Mouse (Mus musculus) cerebellum, adult 9-11 months (tissue): ENCODE data around the gene Ccdc126.
"Not testable (repeated sequence)": the region's sequence is repeated elsewhere in the genome, so short reads cannot be mapped to it uniquely, and the experiment has no call there.

ENCODE experiments used
- DNase-seq: peaks from one replicate; pipeline ENCODE4 v3.0.0; 2022

Ccdc126 gene

GRCm38 (mm10) chr6:49318966-49319594 lies at the start of gene Ccdc126:
TSS of gene Ccdc126 (plus strand) at chr6:49319274.
- peak; percentile 98 for DNase-seq

GRCm38 (mm10) chr6:49269923-49270322 lies 49.2 kb upstream of the Ccdc126 start:
- DNase-seq, result no peak

GRCm38 (mm10) chr6:49271815-49272214 lies 47.3 kb upstream of the Ccdc126 start:
- no peak for DNase-seq

GRCm38 (mm10) chr6:49272863-49273262 lies 46.2 kb upstream of the Ccdc126 start:
- DNase-seq, result no peak

GRCm38 (mm10) chr6:49273934-49274333 lies 45.1 kb upstream of the Ccdc126 start:
- no peak for DNase-seq

- no peak for DNase-seq
These were observed 44.5 kb upstream of the Ccdc126 start for GRCm38 (mm10) chr6:49274416-49275091.

- no peak for DNase-seq
These were observed 43.8 kb upstream of the Ccdc126 start for GRCm38 (mm10) chr6:49275296-49275695.

- no peak for DNase-seq
These were observed 38.1 kb upstream of the Ccdc126 start for GRCm38 (mm10) chr6:49280942-49281341.

GRCm38 (mm10) chr6:49282122-49282521 lies 37.0 kb upstream of the Ccdc126 start:
- DNase-seq, result peak; percentile 12

- DNase-seq, result no peak
These were observed 20.8 kb upstream of the Ccdc126 start for GRCm38 (mm10) chr6:49298286-49298685.

- not testable (repeated sequence) for DNase-seq
These were observed 4.3 kb upstream of the Ccdc126 start for GRCm38 (mm10) chr6:49314821-49315220.

- peak; percentile 10 for DNase-seq
These were observed 681 bp downstream of the Ccdc126 start for GRCm38 (mm10) chr6:49319595-49320315.

- no peak for DNase-seq
These were observed 2.3 kb downstream of the Ccdc126 start for GRCm38 (mm10) chr6:49321341-49321740.

GRCm38 (mm10) chr6:49322056-49322455 lies 3.0 kb downstream of the Ccdc126 start:
- DNase-seq, result no peak

- DNase-seq, result no peak
These were observed 3.9 kb downstream of the Ccdc126 start for GRCm38 (mm10) chr6:49322986-49323385.

- no peak for DNase-seq
These were observed 5.5 kb downstream of the Ccdc126 start for GRCm38 (mm10) chr6:49324528-49324927.

- no peak for DNase-seq
These were observed 6.2 kb downstream of the Ccdc126 start for GRCm38 (mm10) chr6:49325294-49325693.

GRCm38 (mm10) chr6:49326846-49327245 lies 7.8 kb downstream of the Ccdc126 start:
- no peak for DNase-seq

- no peak for DNase-seq
These were observed 12.4 kb downstream of the Ccdc126 start for GRCm38 (mm10) chr6:49331369-49332059.

- DNase-seq, result no peak
These were observed 12.9 kb downstream of the Ccdc126 start for GRCm38 (mm10) chr6:49332060-49332370.

GRCm38 (mm10) chr6:49338566-49338965 lies 19.5 kb downstream of the Ccdc126 start:
- DNase-seq, result no peak

- no peak for DNase-seq
These were observed 20.1 kb downstream of the Ccdc126 start for GRCm38 (mm10) chr6:49339145-49339544.

GRCm38 (mm10) chr6:49343737-49344469 lies 24.8 kb downstream of the Ccdc126 start:
- DNase-seq, result no peak
